Mouse (Mus musculus) liver, postnatal 0 days (tissue): ENCODE results near the gene Rapgef4. TPM values are rescaled to one million over a fixed set of nuclear protein-coding genes. Genes with fewer than 3 reads are reported as not detected.

Experiments
- ATAC-seq: fragments of 200-750 bp; cut with Nextera tagmentation; 2 replicates; pipeline ENCODE4 v1.8.0; 2017; ENCODE audit warnings: mild to moderate bottlenecking, moderate library complexity
- DNase-seq: peaks from one replicate; pipeline ENCODE4 v3.0.0-alpha.2; 2016
- H3K27ac ChIP-seq: fragments of 300-500 bp; sonication (generic); 2 replicates; pipeline ENCODE4 v1.5.1; 2014; ENCODE audit warnings: antibody characterized with exemption, moderate library complexity, mild to moderate bottlenecking, low read depth
- H3K27me3 ChIP-seq: fragments of 300-500 bp; sonication (generic); 2 replicates; pipeline ENCODE4 v1.6.1; 2014; ENCODE audit warnings: low read length, control low read depth, mixed read lengths; ENCODE audit not compliant: insufficient read depth
- H3K36me3 ChIP-seq: fragments of 300-500 bp; sonication (generic); replicated peaks from 2 replicates; pipeline ENCODE4 v1.6.1; 2014; ENCODE audit warnings: mild to moderate bottlenecking, control low read depth, low read length, moderate library complexity, mixed read lengths; ENCODE audit not compliant: insufficient read depth
- H3K4me1 ChIP-seq: fragments of 300-500 bp; sonication (generic); 2 replicates; pipeline ENCODE4 v1.6.1; 2014; ENCODE audit warnings: antibody characterized with exemption, mild to moderate bottlenecking, control low read depth; ENCODE audit not compliant: insufficient read depth
- H3K4me2 ChIP-seq: fragments of 300-500 bp; sonication (generic); 2 replicates; pipeline ENCODE4 v1.6.1; 2014; ENCODE audit warnings: low read depth, mild to moderate bottlenecking, low read length, moderate library complexity, mixed read lengths
- H3K4me3 ChIP-seq: fragments of 300-500 bp; sonication (generic); 2 replicates; pipeline ENCODE4 v1.5.1; 2014; ENCODE audit warnings: low read depth, low read length
- H3K9ac ChIP-seq: fragments of 300-500 bp; sonication (generic); replicated peaks from 2 replicates; pipeline ENCODE4 v1.6.1; 2014; ENCODE audit warnings: mild to moderate bottlenecking, moderate library complexity
- H3K9me3 ChIP-seq: fragments of 300-500 bp; sonication (generic); 2 replicates; pipeline ENCODE4 v1.6.1; 2016; ENCODE audit warnings: mild to moderate bottlenecking, control low read depth, low read length, mixed read lengths
- CTCF ChIP-seq: sonication (generic); IDR thresholded peaks from 2 replicates; pipeline ENCODE4 v1.5.1; 2016; ENCODE audit warnings: antibody characterized with exemption, low read depth
- EP300 ChIP-seq: IDR thresholded peaks from 2 replicates; pipeline ENCODE4 v1.6.1; 2016; ENCODE audit warnings: antibody characterized with exemption, low read depth, mild to moderate bottlenecking
- WGBS: fragments of 180-500 bp; shearing (Covaris S2); extraction: QIAGEN DNeasy Blood & Tissue Kit; methylation state at CpG from one replicate; pipeline ENCODE4 v1.1.7; 2014; ENCODE audit not compliant: insufficient replicate concordance; 5-methylcytosine and 5-hydroxymethylcytosine counted together
- polyA plus RNA-seq: library from polyadenylated mRNA; unstranded; fragments of >200 nt; fragmentation: Nextera tagmentation; extraction: Ambion mirVana; gene quantifications from 2 replicates; pipeline ENCODE4 v1.2.1, GENCODE M21; 2015

Gene Rapgef4
- polyA plus RNA-seq, 1 experiment from 2014 or later, result 30.2 TPM

GRCm38 (mm10) chr2:72020755-72021154 lies 39.7 kb downstream of the Rapgef4 start:
- H3K4me3 ChIP-seq, result no peak overlapping the region
- no peak overlapping the region for H3K9ac ChIP-seq
- no peaks in the 10 kb centered on the region for H3K4me1 ChIP-seq
- no peak overlapping the region for H3K27ac ChIP-seq
- 87% methylated on average over 15 of the region's 15 CpGs for WGBS
- H3K36me3 ChIP-seq, result no peaks in the 10 kb centered on the region
- DNase-seq, result no peak
- no peaks in the 10 kb centered on the region for H3K27me3 ChIP-seq
- H3K9me3 ChIP-seq, result no peaks in the 10 kb centered on the region
- TF ChIP-seq CTCF, result no peak
- TF ChIP-seq EP300, result no peak
- ATAC-seq, result no peak
- H3K4me2 ChIP-seq, result no peak overlapping the region

- H3K27me3 ChIP-seq, result no peaks in the 10 kb centered on the region
These were observed 40.4 kb downstream of the Rapgef4 start for GRCm38 (mm10) chr2:72021440-72021839.

GRCm38 (mm10) chr2:72021845-72022244 lies 40.8 kb downstream of the Rapgef4 start:
- TF ChIP-seq CTCF, result no peak
- TF ChIP-seq EP300, result no peak
- no peaks in the 10 kb centered on the region for H3K36me3 ChIP-seq
- no peak overlapping the region for H3K4me3 ChIP-seq
- DNase-seq (no peak), ATAC-seq (no peak)
- H3K27ac ChIP-seq, result no peak overlapping the region
- H3K27me3 ChIP-seq, result no peaks in the 10 kb centered on the region
- WGBS, result 73% methylated on average over 3 of the region's 3 CpGs
- H3K4me2 ChIP-seq, result no peak overlapping the region
- no peaks in the 10 kb centered on the region for H3K9me3 ChIP-seq
- H3K4me1 ChIP-seq, result no peaks in the 10 kb centered on the region
- no peak overlapping the region for H3K9ac ChIP-seq

More at GRCm38 (mm10) chr2:72021440-72021839, 40.4 kb downstream of the Rapgef4 start:
- TF ChIP-seq EP300 (no peak), CTCF (no peak)
- Histone ChIP-seq H3K4me2 (no peak overlapping the region), H3K27ac (no peak overlapping the region), H3K9ac (no peak overlapping the region), H3K9me3 (no peaks in the 10 kb centered on the region), H3K4me3 (no peak overlapping the region), H3K36me3 (no peaks in the 10 kb centered on the region), H3K4me1 (no peaks in the 10 kb centered on the region)
- DNase-seq, result no peak
- no peak for ATAC-seq
- 83% methylated on average over 5 of the region's 5 CpGs for WGBS

GRCm38 (mm10) chr2:72023791-72024190 lies 42.8 kb downstream of the Rapgef4 start:
- Histone ChIP-seq H3K27ac (no peak overlapping the region), H3K9ac (no peak overlapping the region), H3K4me3 (no peak overlapping the region), H3K4me1 (no peaks in the 10 kb centered on the region), H3K27me3 (no peaks in the 10 kb centered on the region), H3K4me2 (no peak overlapping the region), H3K9me3 (no peaks in the 10 kb centered on the region), H3K36me3 (no peaks in the 10 kb centered on the region)
- DNase-seq (no peak), ATAC-seq (no peak)
- no peak for TF ChIP-seq CTCF
- TF ChIP-seq EP300, result no peak
- 81% methylated on average over 5 of the region's 5 CpGs for WGBS

GRCm38 (mm10) chr2:72025660-72026059 lies 44.6 kb downstream of the Rapgef4 start:
- Histone ChIP-seq H3K4me1 (no peaks in the 10 kb centered on the region), H3K27me3 (no peaks in the 10 kb centered on the region), H3K4me3 (no peak overlapping the region), H3K27ac (no peak overlapping the region), H3K4me2 (no peak overlapping the region), H3K36me3 (no peaks in the 10 kb centered on the region), H3K9ac (no peak overlapping the region), H3K9me3 (no peaks in the 10 kb centered on the region)
- no peak for TF ChIP-seq EP300
- no peak for TF ChIP-seq CTCF
- DNase-seq (no peak), ATAC-seq (no peak)
- 81% methylated on average over 5 of the region's 5 CpGs for WGBS

- H3K36me3 ChIP-seq, result no peaks in the 10 kb centered on the region
- no peaks in the 10 kb centered on the region for H3K27me3 ChIP-seq
- no peak overlapping the region for H3K9ac ChIP-seq
- no peak for ATAC-seq
- H3K4me3 ChIP-seq, result no peak overlapping the region
- H3K27ac ChIP-seq, result no peak overlapping the region
- no peaks in the 10 kb centered on the region for H3K9me3 ChIP-seq
- no peak for DNase-seq
- no peak overlapping the region for H3K4me2 ChIP-seq
- no peak for TF ChIP-seq EP300
- no peak for TF ChIP-seq CTCF
- WGBS, result 54% methylated on average over 1 of the region's 1 CpGs
- no peaks in the 10 kb centered on the region for H3K4me1 ChIP-seq
These were observed 45.5 kb downstream of the Rapgef4 start for GRCm38 (mm10) chr2:72026506-72026905.

GRCm38 (mm10) chr2:72029081-72029480 lies 48.0 kb downstream of the Rapgef4 start:
- H3K9ac ChIP-seq, result no peak overlapping the region
- H3K4me3 ChIP-seq, result no peak overlapping the region
- H3K27me3 ChIP-seq, result no peaks in the 10 kb centered on the region
- H3K9me3 ChIP-seq, result no peaks in the 10 kb centered on the region
- ATAC-seq, result no peak
- H3K27ac ChIP-seq, result no peak overlapping the region
- TF ChIP-seq EP300, result no peak
- TF ChIP-seq CTCF, result no peak
- H3K36me3 ChIP-seq, result no peaks in the 10 kb centered on the region
- no peak for DNase-seq
- H3K4me1 ChIP-seq, result no peaks in the 10 kb centered on the region
- no peak overlapping the region for H3K4me2 ChIP-seq
- WGBS, result 77% methylated on average over 1 of the region's 1 CpGs
